Mouse (Mus musculus) ES-E14 (cell line): ENCODE data around the gene Pik3cd.

Experiments used
- CHD2 ChIP-seq: IDR thresholded peaks from 2 replicates; pipeline ENCODE4 v1.6.1; 2014; ENCODE audit warnings: mild to moderate bottlenecking, low read depth, low read length, inconsistent platforms
- HCFC1 ChIP-seq: IDR thresholded peaks from 2 replicates; pipeline ENCODE4 v1.6.1; 2012; ENCODE audit warnings: low read length, inconsistent platforms, borderline replicate concordance; ENCODE audit not compliant: insufficient read depth
- ZNF384 ChIP-seq: IDR thresholded peaks from 2 replicates; pipeline ENCODE4 v1.6.1; 2012; ENCODE audit warnings: low read depth, low read length, inconsistent platforms

DNA sequence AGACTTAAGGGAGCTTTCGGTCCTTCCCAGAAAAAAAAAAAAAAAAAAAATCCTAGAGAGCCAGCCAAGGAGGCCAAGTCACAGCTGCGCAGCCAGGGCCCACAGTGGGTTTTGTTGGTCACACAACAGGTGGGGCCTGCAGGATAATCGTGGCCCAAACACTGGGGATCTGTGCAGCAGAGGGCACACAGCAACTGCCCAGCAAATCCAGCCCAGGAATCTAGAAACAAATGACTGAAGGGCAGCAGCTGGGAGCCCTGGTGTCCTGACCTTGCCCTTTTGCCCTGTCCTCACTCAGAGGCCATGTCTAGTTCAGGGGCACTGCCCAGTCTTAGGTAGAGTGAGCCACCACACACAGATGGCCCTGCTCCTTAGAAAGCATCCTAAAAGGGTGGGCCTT, 29.9 kb upstream of the Pik3cd start:
- no peak for TF ChIP-seq HCFC1
- no peak for TF ChIP-seq CHD2
- no peak for TF ChIP-seq ZNF384
